Mouse (Mus musculus): ENCODE data around the gene Sox13.
"Not testable (repeated sequence)": the region's sequence is repeated elsewhere in the genome, so short reads cannot be mapped to it uniquely, and the experiment has no call there.

Sox13 gene

DNA sequence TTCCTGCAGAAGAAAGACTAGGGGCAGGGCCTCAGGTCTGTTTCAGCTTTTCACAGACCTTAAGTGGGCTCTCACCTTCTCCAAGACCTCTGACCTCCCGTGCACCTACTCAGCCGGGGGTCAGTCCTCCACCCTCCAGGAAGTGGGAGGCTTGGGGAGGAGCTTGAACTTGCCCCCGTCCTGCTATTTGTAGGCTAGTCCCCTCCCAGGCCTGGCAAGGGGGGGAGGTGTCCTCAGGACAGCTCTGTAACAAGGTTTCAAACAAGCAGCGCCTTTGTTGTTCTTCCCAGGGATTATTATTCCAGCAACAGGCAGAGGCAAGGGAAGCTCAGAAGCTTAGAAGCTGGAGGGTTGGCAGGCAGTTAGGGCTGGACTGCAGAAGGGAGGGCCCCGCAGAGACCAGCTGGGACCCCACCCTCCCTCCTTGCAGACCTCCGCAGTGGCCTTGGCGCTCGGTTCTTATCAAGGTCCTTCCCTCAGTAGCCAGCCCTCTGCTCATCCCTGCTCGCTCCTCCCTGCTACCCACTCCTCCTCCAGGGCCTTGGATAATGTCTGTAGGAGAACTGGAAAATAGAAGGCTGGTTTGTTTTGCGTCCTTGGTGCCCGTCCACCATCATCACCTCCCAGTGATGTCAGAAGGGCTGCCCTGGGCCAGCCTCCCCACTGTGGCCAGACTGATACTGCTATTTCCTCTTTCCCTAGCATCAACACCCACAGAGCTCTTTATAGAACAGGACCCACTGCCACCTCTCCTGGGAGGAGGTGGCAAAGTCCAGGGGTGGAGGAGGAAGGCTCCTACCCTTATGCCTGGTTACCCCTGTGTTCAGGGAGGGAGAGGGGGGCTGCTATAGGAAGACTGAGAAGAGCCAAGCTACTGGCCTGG is 56.3 kb downstream of the Sox13 start:
- no peak for DNase-seq (ENCODE audit: low spot score)

GRCm38 (mm10) chr1:133366951-133367605 is 57.1 kb downstream of the Sox13 start:
- no peak for DNase-seq (ENCODE audit: low spot score)

- no peak for DNase-seq (ENCODE audit: low spot score)
These were observed 59.3 kb downstream of the Sox13 start for GRCm38 (mm10) chr1:133364890-133365289.

- no peak for DNase-seq (ENCODE audit: low spot score)
These were observed 60.1 kb downstream of the Sox13 start for GRCm38 (mm10) chr1:133364022-133364630.

DNA sequence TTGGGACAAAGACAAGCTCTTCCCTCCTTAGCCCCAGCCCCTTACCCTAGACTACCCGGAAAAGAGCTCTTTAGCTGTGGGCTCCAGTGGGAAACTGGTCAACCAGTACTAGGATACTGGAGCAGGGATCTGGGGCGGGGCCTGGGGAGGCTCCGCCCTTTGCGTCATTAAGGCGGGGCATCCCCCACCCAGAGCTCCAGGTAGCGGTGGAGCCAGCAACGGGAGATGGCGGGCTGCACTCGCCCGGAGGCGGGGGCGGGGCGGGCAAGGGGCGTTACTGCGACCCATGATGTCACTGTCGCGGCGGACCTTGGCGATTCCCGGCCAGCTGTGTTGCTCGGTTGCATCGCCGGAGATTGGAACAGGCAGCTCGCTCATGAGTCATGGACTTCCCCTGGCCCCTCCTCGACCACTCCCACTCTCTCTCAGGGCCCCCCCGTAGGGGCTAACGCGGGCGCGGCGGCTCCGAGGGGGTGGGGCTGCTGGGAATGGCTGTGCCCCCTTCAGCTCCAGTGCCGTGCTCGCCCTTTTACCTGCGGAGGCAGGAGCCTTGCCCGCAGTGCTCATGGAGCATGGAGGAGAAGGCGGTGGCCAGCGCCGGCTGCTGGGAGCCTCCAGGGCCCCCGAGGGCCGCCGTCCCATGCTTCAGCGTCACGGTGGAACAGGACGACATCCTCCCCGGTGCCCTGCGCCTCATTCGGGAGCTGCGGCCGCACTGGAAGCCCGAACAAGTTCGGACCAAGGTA is 60.7 kb downstream of the Sox13 start, which contains the start of gene Etnk2:
Gene Etnk2 (plus strand): TSS at position 297 of the 746 bp plus-strand sequence.
- DNase-seq (ENCODE audit: low spot score): peak; percentile 77

DNA sequence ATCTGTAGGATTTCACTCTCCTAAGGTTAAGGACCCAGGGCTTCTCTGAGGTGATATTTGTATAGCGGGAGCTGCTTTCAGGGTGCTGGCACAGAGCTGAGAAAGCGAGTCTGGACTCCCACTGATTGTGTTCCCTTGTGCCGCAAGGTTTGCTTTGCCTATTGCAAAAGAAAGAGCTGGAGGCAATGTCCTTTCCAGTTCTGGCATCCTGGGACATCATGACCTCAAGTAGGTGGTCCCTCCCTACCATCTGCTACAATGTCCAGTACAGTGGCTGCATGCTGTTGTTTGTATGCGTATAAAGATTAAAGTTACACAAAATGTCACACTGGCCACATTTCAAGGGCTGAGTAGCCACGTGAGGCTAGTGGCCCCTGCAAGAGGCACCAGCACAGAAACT is 62.1 kb downstream of the Sox13 start:
- DNase-seq (ENCODE audit: low spot score): no peak

DNA sequence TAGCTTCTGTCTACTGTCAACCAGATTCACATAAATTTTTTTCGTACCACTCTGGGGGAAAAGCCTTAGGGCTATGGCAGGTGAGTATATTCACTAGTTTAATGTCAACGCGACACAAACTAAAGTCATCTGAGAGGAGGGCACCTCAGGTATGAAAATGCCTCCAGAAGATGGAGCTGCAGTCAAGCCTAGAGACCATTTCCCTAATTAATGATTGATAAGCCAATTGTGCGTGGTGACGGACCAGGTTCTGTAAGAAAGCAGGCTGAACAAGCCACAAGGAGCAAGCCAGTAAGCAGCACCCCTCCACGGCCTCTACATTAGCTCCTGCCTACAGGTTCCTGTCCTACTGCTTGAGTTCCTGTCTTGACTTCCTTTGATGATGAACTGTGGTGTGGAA is 63.2 kb downstream of the Sox13 start:
- no peak for DNase-seq (ENCODE audit: low spot score)

GRCm38 (mm10) chr1:133356330-133356729 is 67.8 kb downstream of the Sox13 start:
- no peak for DNase-seq (ENCODE audit: low spot score)

- no peak for DNase-seq (ENCODE audit: low spot score)
These were observed 68.3 kb downstream of the Sox13 start for GRCm38 (mm10) chr1:133355912-133356311.

- no peak for DNase-seq (ENCODE audit: low spot score)
These were observed 68.7 kb downstream of the Sox13 start for GRCm38 (mm10) chr1:133355469-133355868.

DNA sequence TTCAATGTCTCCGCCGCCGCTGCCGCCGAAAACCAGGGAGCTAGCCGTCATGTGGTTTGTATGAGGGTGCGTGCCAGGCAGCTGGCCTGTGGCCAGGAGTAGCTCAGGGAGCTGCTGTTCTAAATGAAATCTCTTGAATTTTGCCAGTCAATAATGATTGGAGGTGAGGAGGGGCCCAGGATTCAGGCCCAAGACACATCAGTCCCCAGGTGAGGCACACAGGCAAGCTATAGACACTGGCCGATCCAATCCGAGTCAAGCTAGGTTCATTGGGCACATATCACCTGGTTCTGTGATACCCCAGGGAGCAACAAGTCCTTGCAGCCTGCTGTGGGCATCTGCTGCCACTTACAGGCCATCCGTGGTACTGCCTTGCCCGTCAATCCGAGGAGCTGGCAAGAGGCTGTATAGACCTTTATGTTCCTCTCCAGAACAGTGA is 70.8 kb downstream of the Sox13 start:
- DNase-seq (ENCODE audit: low spot score): peak; percentile 79

- DNase-seq (ENCODE audit: low spot score): no peak
These were observed 72.4 kb downstream of the Sox13 start for GRCm38 (mm10) chr1:133351762-133352161.

DNA sequence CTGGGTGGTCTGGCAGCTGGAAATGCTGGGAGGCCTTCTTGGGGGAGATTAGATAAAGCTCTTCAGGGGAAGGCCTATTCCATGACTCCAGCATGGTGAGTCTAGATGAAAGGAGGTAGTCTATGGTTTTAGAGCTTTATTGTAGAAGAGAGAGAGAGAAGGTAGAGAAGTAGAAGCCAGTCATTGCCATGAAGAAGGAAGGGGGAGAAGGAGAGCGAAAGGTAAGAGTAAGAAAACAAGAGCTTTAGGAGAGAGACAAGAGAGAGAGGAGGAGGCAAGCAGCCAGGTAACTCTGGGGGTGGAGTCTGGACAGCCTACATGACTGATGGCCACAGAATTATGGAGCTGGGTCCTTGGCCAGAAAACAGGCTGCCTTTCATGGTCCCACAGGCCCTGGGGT is 74.0 kb downstream of the Sox13 start, which contains the start of gene Ren1:
Gene Ren1 (plus strand): TSS at position 301 of the 400 bp plus-strand sequence.
- DNase-seq (ENCODE audit: low spot score): no peak

DNA sequence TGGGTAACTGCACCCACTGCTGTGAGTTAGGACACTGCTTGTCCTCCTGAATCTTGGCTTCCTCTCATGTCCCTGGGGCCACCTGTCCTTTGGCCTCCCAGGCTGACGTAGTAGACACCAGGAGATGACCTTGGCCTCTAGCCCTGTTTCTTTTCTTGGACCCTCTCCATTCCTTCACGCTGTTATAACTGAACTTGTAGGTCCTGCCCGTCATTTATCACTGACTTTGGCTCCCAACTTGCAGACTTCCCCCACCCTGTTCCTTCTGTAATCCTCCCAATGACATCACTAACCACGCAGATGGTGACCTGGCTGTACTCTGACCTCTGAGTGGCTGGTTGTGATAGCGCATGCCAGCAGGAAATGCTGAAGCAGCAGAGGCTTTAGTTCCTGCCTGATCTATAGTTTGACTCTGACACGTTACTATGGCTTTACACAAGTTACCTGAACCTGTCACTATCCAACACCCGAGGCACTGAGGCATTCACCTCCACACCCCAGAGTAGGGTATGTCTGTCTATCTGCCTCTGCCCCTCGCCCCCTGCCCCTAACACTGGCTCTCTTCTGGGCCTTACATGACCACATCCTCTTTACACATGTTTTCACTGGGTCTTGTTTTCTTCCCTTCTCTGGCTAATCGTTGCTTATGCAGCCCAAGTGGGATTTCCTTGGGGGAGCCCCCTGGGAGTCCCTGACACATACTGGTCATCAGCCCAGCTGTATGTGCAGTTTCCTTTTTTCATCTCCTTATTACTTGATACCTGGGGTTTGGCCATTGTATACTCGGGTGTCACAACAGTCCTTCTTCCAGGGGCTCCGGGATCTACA is 76.3 kb downstream of the Sox13 start:
- peak; percentile 34 for DNase-seq (ENCODE audit: low spot score)

DNA sequence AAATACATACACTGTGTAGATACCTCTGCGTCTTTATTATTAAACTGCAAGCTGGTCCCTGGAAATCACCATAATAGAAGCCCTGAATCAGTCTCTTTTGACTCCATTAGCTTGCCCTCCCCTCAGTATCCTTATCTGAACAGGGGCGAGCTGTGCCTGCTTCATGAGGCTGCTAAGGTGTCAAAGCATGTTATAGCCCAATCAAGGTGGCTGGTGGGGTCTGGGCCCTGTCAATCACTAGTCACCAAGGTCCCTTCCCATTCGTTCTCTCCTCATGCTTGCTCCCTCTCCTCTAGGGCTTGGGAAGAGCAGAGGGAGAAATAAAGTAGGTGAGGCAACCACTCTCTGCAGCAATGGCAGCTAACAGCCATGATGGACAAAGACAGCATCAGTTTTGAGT is 77.0 kb downstream of the Sox13 start:
- no peak for DNase-seq (ENCODE audit: low spot score)

GRCm38 (mm10) chr1:133346531-133346930 is 77.6 kb downstream of the Sox13 start:
- no peak for DNase-seq (ENCODE audit: low spot score)

DNA sequence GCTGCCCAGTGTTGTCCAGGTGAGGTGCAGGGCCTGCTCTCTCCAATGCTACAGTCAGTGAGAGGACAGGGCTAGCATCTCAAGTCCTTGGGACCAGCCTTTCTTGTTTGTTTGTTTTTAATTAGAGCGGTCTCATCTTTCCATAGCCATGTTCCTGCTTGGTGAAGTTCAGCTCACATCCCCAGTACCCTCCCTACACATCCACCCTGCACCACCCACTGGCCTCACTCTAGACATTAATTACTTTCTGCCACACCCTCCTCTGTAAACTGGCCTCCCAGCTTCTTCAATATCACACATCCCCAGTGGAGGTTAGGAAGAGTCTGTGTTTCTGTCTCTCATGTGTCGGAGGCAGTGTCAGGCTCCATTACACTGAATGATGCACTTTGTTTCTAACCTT is 79.8 kb downstream of the Sox13 start:
- DNase-seq (ENCODE audit: low spot score): no peak

DNA sequence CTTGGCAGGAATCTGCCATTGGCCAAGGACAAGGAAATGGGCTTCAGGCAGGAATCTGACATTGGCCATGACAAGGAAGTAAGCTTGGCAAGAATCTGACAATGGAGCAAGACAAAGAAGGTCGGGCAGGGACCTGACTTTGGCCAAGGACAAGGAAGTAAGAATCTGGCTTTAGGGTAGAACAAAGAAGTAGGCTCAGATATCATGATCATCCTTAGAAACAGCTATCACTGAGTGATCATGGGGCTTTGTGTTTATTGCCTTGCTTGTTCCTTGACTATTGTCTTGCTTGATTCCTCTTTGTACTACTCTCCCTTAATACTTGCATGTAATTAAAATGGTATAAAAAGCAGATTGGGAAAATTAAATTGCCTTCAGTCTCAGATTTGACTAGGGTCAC is 83.8 kb downstream of the Sox13 start:
- not testable (repeated sequence) for DNase-seq (ENCODE audit: low spot score)

DNA sequence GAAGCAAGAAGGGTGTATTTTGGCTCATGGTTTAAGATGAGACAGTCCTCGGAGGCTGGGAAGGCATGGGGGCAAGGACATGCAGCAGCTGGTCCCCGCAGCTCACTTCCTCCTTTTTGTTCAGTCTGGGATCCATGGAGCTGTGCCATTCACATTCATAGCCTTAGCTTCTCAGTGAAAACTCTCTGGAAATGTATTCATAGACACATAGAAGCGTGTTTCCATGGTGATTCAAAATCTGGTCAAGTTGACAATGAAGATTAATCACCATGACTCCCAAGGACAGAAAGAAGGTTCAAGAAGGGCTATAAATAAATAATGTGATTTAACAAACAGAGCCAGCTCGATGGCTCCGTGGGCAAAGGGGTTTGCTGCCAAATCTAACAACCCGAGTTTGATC is 90.2 kb downstream of the Sox13 start:
- no peak for DNase-seq (ENCODE audit: low spot score)

DNA sequence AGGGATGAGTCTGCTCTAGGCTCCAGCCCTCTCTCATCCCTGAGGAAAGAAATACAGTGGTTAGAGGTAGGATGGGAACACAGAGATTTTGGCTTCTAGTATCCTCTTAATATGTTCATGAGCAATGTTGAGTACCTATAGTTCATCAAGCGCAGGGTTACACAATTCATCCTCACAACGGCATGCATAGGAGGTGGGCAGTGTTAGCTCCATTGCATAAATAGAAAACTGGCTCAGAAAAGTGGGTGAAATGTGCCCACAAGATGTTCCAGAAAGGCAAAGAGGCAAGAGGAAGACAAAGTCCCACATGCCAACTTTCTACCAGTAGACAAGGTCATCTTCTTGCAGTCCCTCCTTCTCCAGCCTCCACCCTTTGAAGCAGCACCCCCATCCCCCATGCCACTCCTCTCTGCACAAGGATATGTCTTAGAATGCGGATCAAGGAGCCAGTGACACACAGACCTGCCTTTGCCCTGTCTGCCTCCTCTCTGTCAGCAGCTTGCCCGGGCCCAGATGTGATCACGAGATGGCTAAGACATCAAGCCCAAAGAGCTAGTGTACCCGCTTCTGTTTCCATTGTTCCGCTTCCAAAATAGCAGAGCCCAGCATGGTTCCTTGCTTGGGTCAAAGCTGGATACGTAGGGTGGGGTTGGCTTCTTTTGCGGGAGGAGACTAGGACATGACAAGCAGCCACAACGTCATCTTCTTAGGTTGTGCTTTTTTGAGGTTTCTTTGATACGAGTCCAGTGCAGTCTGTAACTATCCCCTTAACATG is 91.3 kb downstream of the Sox13 start:
- DNase-seq (ENCODE audit: low spot score): no peak

All from lung, postnatal 25 days (tissue).